Mouse (Mus musculus): ENCODE measurements around the gene Gtf2h4. TPM values are rescaled to one million over a fixed set of nuclear protein-coding genes. Genes with fewer than 3 reads are reported as not detected.

Gtf2h4 gene
- polyA plus RNA-seq, 1 experiment: 28.7 TPM

DNA sequence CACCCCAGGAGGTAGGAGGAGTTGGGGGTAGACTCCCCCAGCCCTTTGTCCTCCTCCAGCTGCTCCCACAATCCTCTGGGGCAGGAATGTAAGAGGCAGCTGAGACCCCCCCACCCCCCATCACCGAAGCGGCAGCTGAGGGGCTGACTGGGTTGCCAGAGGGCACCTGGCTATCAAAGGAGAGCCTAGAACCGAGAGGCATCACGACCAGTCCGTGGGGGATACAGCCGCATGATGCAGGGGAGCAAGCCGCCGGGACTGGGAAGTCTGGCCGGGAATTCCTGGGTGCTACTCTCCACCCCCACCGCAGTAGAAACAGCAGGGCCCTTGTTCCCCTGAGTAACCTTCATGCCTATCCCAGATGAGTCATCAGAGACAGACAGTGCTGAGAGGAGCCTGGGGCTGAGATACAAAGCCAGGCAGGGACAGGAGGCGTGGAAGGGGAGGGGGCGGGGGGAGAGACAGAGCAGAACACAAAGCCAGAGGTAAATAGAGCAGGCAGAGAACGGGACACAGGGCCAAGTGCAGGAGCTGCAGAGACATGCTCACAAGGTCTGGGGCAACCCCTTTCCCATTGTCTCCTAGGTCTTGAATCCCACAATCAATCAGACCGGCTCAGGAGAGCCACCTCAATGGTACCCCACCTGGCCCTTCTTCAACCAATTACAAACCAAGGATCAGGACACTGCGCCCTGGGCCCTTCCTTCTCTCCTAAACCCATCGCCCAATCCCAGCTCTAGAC, 24.4 kb upstream of the Gtf2h4 start:
- peak overlapping the region; percentile 89 for H3K27ac ChIP-seq (ENCODE audit: insufficient read depth, low read length)
- H3K4me1 ChIP-seq (ENCODE audit: control insufficient read depth, insufficient read depth, low read length): peaks cover 7% of the 10 kb centered on the region
- peak overlapping the region; percentile 28 for H3K4me3 ChIP-seq (ENCODE audit: insufficient read depth, low read length)
- TF ChIP-seq CTCF (IDR thresholded peaks at IDR 0.05; ENCODE audit: borderline replicate concordance, insufficient read depth, low read length) (no peak), POLR2A (IDR thresholded peaks at IDR 0.05; ENCODE audit: low read depth, low read length) (peak; percentile 60)

DNA sequence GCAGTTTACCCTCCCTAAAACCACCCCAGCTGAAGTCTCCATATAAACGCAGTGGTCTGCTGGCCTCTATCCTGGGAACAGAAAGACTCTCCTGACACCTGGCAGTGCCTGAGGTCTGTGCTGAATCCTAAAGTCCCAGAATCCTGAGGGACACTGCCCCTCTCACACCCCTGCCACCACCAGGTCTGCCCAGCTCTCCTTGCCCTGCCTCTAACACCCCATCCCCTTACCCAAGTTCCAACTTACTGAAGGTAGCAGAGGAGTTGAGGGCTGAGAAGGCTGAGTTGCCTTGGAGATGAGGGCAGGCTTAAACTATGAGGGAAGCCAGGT, 23.9 kb upstream of the Gtf2h4 start:
- Histone ChIP-seq H3K27ac (ENCODE audit: insufficient read depth, low read length) (peak overlapping the region; percentile 89), H3K4me3 (ENCODE audit: insufficient read depth, low read length) (peak overlapping the region; percentile 28), H3K4me1 (ENCODE audit: control insufficient read depth, insufficient read depth, low read length) (peaks cover 4% of the 10 kb centered on the region; the same call in 1 of the 2 replicates)

DNA sequence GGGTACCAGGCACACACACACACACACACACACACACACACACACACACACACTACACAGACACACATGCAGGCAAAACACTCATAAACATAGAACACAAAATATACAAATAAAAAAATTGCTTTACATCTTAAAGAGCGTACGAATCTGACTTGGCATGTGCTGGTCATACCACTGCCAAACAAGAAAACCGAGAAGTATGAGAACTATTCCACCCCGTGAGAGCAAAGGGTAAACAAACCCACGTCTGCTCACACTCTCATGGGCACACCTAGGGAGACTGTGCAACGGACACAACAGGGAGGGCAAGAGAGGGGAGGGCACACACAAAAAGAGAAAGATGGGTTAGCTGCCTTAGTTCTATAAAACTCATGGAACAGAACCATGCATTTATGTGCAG, 23.2 kb upstream of the Gtf2h4 start:
- peaks cover 4% of the 10 kb centered on the region; the same call in 1 of the 2 replicates for H3K4me1 ChIP-seq (ENCODE audit: control insufficient read depth, insufficient read depth, low read length)
- no peak for TF ChIP-seq POLR2A (IDR thresholded peaks at IDR 0.05; ENCODE audit: low read depth, low read length)
- TF ChIP-seq CTCF (IDR thresholded peaks at IDR 0.05; ENCODE audit: borderline replicate concordance, insufficient read depth, low read length): no peak
- peak overlapping the region; percentile 89 for H3K27ac ChIP-seq (ENCODE audit: insufficient read depth, low read length)
- peak overlapping the region; percentile 14; the same call in 1 of the 2 replicates for H3K4me3 ChIP-seq (ENCODE audit: insufficient read depth, low read length)

More for the DNA sequence above, 23.9 kb upstream of the Gtf2h4 start:
- TF ChIP-seq CTCF (IDR thresholded peaks at IDR 0.05; ENCODE audit: borderline replicate concordance, insufficient read depth, low read length): no peak
- no peak; the same call in 1 of the 2 replicates for TF ChIP-seq POLR2A (IDR thresholded peaks at IDR 0.05; ENCODE audit: low read depth, low read length)

DNA sequence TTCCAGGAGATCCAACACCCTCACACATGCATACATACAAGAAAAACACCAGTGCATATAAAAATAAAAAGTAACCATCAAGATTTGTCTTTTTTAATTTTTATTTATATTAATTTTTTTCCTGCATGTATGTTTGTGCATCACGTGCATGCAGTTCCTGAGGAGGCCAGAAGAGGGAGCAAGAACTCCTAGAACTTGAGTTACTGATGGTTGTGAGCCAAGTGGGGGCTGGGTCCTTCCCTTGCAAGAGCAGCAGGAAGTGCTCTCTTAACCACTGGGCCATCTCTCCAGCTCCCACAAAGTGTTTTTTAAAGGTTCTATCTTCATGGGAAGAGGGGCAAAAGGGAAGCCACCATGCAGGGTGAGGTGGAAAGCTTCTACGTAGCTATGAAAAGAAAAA, 21.8 kb upstream of the Gtf2h4 start:
- Histone ChIP-seq H3K4me1 (ENCODE audit: control insufficient read depth, insufficient read depth, low read length) (peaks cover 4% of the 10 kb centered on the region; the same call in 1 of the 2 replicates), H3K27ac (ENCODE audit: insufficient read depth, low read length) (no peak overlapping the region), H3K4me3 (ENCODE audit: insufficient read depth, low read length) (no peak overlapping the region)
- TF ChIP-seq CTCF (IDR thresholded peaks at IDR 0.05; ENCODE audit: borderline replicate concordance, insufficient read depth, low read length): 0 out of 2 replicates have a peak, but pooled peaks have one; percentile 14
- TF ChIP-seq POLR2A (IDR thresholded peaks at IDR 0.05; ENCODE audit: low read depth, low read length): no peak

DNA sequence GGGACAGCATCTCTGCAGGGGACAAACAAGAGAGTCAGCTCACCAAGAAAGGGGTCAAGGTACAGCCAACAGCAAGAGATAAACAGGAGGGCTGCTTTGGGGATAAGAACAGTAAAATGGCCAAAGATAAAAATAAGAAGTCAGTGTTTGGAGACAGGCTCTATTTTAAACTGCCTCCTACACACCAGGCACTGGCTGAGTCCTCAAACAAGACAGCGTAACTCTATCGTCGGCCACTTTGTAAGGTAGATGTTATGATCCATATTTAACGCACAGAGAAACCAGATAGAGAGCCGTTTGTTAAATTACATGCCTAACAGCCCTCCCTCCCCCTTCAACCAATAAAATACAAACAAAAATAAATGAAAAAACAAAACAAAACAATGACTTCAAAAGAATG, 20.4 kb upstream of the Gtf2h4 start:
- TF ChIP-seq POLR2A (IDR thresholded peaks at IDR 0.05; ENCODE audit: low read depth, low read length) (no peak), CTCF (IDR thresholded peaks at IDR 0.05; ENCODE audit: borderline replicate concordance, insufficient read depth, low read length) (no peak)
- H3K4me1 ChIP-seq (ENCODE audit: control insufficient read depth, insufficient read depth, low read length): peaks cover 4% of the 10 kb centered on the region; the same call in 1 of the 2 replicates
- no peak overlapping the region for H3K27ac ChIP-seq (ENCODE audit: insufficient read depth, low read length)
- H3K4me3 ChIP-seq (ENCODE audit: insufficient read depth, low read length): no peak overlapping the region

DNA sequence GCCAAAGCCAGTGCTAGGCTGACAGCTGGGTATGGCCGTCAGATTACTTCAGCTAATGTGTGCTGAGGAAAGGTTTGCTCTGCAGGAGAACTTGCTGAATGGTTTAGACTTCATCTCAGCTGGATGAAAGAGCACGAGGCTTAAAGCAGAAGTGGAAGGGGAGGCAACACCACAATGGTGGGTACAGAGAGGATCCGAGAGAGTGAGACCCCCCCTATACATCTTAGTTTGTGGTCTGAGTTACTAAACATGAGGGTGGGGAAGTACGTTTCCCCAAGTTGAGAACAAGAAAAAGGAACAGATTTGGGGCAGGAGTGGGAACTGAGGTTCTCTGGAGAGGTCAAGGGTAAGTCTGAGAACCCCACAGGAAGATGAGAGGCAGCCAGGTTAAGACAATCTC, 18.8 kb upstream of the Gtf2h4 start:
- peaks cover 2% of the 10 kb centered on the region; the same call in 1 of the 2 replicates for H3K4me1 ChIP-seq (ENCODE audit: control insufficient read depth, insufficient read depth, low read length)
- H3K4me3 ChIP-seq (ENCODE audit: insufficient read depth, low read length): no peak overlapping the region

DNA sequence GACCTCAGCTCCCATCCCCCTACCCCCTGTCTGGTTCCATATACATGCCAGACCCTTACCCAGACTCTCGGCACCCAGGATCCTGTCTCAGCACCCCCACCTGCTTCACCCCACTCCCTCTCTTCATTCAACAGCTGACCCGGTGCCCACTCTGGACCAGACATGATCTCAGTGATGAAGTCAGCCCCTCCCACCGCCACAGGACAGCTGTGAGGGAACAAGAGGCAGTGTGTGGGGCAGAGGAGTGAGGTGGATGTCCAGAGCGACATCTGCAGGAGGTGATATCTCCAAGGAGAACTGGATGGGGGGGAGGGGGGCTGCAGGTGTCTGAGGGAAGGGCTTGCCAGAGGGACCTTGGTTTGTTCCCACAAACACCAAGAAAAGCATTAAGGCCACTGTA, 18.3 kb upstream of the Gtf2h4 start:
- no peaks in the 10 kb centered on the region for H3K4me1 ChIP-seq (ENCODE audit: control insufficient read depth, insufficient read depth, low read length)

More for the DNA sequence above, 18.8 kb upstream of the Gtf2h4 start:
- TF ChIP-seq POLR2A (IDR thresholded peaks at IDR 0.05; ENCODE audit: low read depth, low read length) (no peak), CTCF (IDR thresholded peaks at IDR 0.05; ENCODE audit: borderline replicate concordance, insufficient read depth, low read length) (no peak)
- no peak overlapping the region for H3K27ac ChIP-seq (ENCODE audit: insufficient read depth, low read length)

DNA sequence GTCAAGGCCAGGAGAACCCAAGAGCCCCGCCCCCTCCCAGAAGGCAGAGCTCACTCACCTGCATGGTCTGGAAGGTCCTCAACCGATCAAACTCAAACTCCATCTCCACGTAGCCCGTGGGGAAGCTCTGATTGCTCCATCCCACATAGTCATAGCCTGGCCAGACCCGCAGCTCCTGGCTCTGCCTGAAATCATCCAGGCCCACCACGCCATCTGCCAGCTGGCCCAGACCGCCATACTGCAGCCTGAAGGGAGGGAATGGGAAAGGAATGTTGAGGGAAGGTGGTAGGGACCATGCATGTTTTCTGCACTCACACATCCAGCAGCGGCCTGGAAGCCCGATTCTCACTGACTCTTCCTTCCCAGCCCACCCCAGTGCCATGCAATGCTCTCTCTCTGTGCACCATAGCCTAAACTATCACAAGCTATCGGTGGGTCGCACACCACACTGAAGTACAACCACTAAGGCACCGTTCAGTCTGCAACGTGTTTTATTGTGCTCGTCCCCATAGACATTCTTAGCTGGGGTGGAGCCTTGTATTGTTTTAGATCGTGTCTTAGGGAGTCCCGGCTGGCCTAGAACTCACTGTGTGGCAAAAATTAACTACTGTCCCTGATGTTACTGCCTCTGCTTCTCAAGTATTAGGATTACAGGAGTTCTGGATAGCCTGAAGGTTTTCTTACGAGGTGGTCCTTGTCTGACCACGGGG, 16.6 kb upstream of the Gtf2h4 start:
- no peaks in the 10 kb centered on the region for H3K4me1 ChIP-seq (ENCODE audit: control insufficient read depth, insufficient read depth, low read length)
- H3K27ac ChIP-seq (ENCODE audit: insufficient read depth, low read length): no peak overlapping the region
- no peak overlapping the region for H3K4me3 ChIP-seq (ENCODE audit: insufficient read depth, low read length)
- TF ChIP-seq CTCF (IDR thresholded peaks at IDR 0.05; ENCODE audit: borderline replicate concordance, insufficient read depth, low read length) (no peak), POLR2A (IDR thresholded peaks at IDR 0.05; ENCODE audit: low read depth, low read length) (no peak)

More for the DNA sequence above, 18.3 kb upstream of the Gtf2h4 start:
- TF ChIP-seq CTCF (IDR thresholded peaks at IDR 0.05; ENCODE audit: borderline replicate concordance, insufficient read depth, low read length) (no peak), POLR2A (IDR thresholded peaks at IDR 0.05; ENCODE audit: low read depth, low read length) (no peak)
- H3K27ac ChIP-seq (ENCODE audit: insufficient read depth, low read length): no peak overlapping the region
- H3K4me3 ChIP-seq (ENCODE audit: insufficient read depth, low read length): no peak overlapping the region

DNA sequence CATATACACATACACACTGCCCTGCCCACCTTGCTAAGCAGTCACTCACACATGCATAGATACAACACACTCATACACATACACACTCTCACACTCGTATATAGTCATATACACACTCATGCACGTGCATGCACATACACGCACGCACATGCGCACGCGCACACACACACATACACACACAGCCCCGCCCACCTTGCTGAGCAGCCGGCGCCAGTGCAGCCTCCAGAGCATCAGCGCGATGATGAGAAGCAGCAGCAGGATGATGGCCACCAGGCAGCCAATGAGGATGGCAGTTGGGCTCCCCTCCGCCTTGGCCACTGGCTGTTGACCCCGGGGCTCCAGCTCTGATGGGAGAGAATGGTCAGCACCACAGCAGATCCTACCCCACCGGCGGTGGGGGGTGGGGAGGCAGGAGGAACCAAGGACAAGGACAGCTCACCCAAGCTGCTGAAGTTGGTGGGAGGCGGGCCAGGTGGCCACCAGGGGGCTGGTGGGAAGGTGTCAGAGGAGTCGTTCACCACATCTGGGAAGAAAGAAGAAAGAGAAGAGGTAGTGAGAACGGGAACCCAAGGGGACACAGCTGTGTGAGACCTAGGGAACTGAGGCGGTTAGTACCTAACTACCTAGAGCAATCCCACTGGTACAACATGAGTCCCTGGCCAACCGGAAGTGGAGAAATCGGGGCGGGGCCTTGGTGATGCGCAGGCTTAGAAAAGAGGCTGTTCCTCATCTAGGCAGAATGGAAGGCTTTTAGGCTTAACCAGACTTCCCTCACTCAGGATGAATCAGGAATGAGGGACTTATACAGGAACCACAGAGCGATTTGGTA, 15.0 kb upstream of the Gtf2h4 start:
- Histone ChIP-seq H3K4me1 (ENCODE audit: control insufficient read depth, insufficient read depth, low read length) (no peaks in the 10 kb centered on the region), H3K27ac (ENCODE audit: insufficient read depth, low read length) (no peak overlapping the region), H3K4me3 (ENCODE audit: insufficient read depth, low read length) (no peak overlapping the region)
- no peak for TF ChIP-seq CTCF (IDR thresholded peaks at IDR 0.05; ENCODE audit: borderline replicate concordance, insufficient read depth, low read length)
- TF ChIP-seq POLR2A (IDR thresholded peaks at IDR 0.05; ENCODE audit: low read depth, low read length): no peak
